Mouse (Mus musculus) bone marrow, adult 2 months (tissue): ENCODE measurements at regions not wholly inside any gene's neighbourhood (a gene's known extent, or its start where the extent isn't known, plus 50 kb on each side); places are given as distances from the start of the nearest gene placed in this dataset.

Experiments used
- CTCF ChIP-seq: fragments of 200-500 bp; IDR thresholded peaks from 2 replicates; pipeline ENCODE4 v1.5.1; 2011; ENCODE audit warnings: low read length, control low read depth; ENCODE audit not compliant: control insufficient read depth, insufficient read depth
- POLR2A ChIP-seq: fragments of 200-500 bp; IDR thresholded peaks from 2 replicates; pipeline ENCODE4 v1.6.1; 2011; ENCODE audit warnings: low read depth, mild to moderate bottlenecking, control low read depth, low read length, borderline replicate concordance; ENCODE audit not compliant: control insufficient read depth

GRCm38 (mm10) chr17:81133227-81133626 lies 68.3 kb upstream of the Thumpd2 start:
- no peak for TF ChIP-seq CTCF
- TF ChIP-seq POLR2A, result no peak
